Mouse (Mus musculus) midbrain, postnatal 0 days (tissue): Measurements from ENCODE around the gene Mras. TPM values are rescaled to one million over a fixed set of nuclear protein-coding genes. Genes with fewer than 3 reads are reported as not detected.
A peak's percentile ranks its signal among the peaks of the same experiment; 100 is the strongest.

Experiments used
- ATAC-seq: fragments of 200-750 bp; cut with Nextera tagmentation; 2 replicates; pipeline ENCODE4 v1.8.0; 2017; ENCODE audit warnings: moderate number of reproducible peaks, mild to moderate bottlenecking, moderate TSS enrichment, moderate library complexity; ENCODE audit not compliant: low FRiP score
- DNase-seq: peaks from one replicate; pipeline ENCODE4 v3.0.0-alpha.2; 2015; ENCODE audit warnings: low spot score
- H3K27ac ChIP-seq: fragments of 300-500 bp; sonication (generic); 2 replicates; pipeline ENCODE4 v1.5.1; 2014; ENCODE audit warnings: low read depth, mild to moderate bottlenecking, low read length, mixed read lengths
- H3K27me3 ChIP-seq: fragments of 300-500 bp; sonication (generic); 2 replicates; pipeline ENCODE4 v1.6.1; 2014; ENCODE audit warnings: low read length, control low read depth, mixed read lengths; ENCODE audit not compliant: insufficient read depth
- H3K36me3 ChIP-seq: fragments of 300-500 bp; sonication (generic); 2 replicates; pipeline ENCODE4 v1.6.1; 2014; ENCODE audit warnings: low read length, control low read depth, mixed read lengths; ENCODE audit not compliant: insufficient read depth
- H3K4me1 ChIP-seq: fragments of 300-500 bp; sonication (generic); 2 replicates; pipeline ENCODE4 v1.6.1; 2014; ENCODE audit warnings: mild to moderate bottlenecking, control low read depth, antibody characterized with exemption, low read length, mixed read lengths; ENCODE audit not compliant: insufficient read depth
- H3K4me2 ChIP-seq: fragments of 300-500 bp; sonication (generic); 2 replicates; pipeline ENCODE4 v1.6.1; 2014; ENCODE audit warnings: low read depth, mild to moderate bottlenecking, low read length, mixed read lengths; ENCODE audit not compliant: poor library complexity, severe bottlenecking
- H3K4me3 ChIP-seq: fragments of 300-500 bp; sonication (generic); 2 replicates; pipeline ENCODE4 v1.5.1; 2014; ENCODE audit warnings: low read depth, mild to moderate bottlenecking, low read length, moderate library complexity
- H3K9ac ChIP-seq: fragments of 300-500 bp; sonication (generic); replicated peaks from 2 replicates; pipeline ENCODE4 v1.6.1; 2014; ENCODE audit warnings: mild to moderate bottlenecking, low read length, moderate library complexity, mixed read lengths; ENCODE audit not compliant: poor library complexity, severe bottlenecking
- H3K9me3 ChIP-seq: fragments of 300-500 bp; sonication (generic); 2 replicates; pipeline ENCODE4 v1.6.1; 2016; ENCODE audit warnings: low read length, control low read depth
- CTCF ChIP-seq: IDR thresholded peaks from 2 replicates; pipeline ENCODE4 v1.5.1; 2016; ENCODE audit warnings: antibody characterized with exemption, mild to moderate bottlenecking
- WGBS: fragments of 180-500 bp; shearing (Covaris S2); extraction: QIAGEN DNeasy Blood & Tissue Kit; methylation state at CpG from one replicate; pipeline ENCODE4 v1.1.7; 2014; 5-methylcytosine and 5-hydroxymethylcytosine counted together
- polyA plus RNA-seq: library from polyadenylated mRNA; unstranded; fragments of >200 nt; fragmentation: Nextera tagmentation; extraction: Ambion mirVana; gene quantifications from 2 replicates; pipeline ENCODE4 v1.2.1, GENCODE M21; 2015
- total RNA-seq: library from RNA; depleted of rRNA; stranded (reverse); fragments of >200 nt; gene quantifications from 2 replicates; pipeline ENCODE4 v1.2.3, GENCODE M21; 2014; rRNA removed

Mras gene
- 73.8 and 92.9 TPM in 2 replicates for total RNA-seq
- 70.0 and 72.6 TPM in 2 replicates for polyA plus RNA-seq

- no peaks in the 10 kb centered on the region for H3K9me3 ChIP-seq
- peak within 1 kb of the TSS; percentile 92 for H3K27ac ChIP-seq
- H3K4me3 ChIP-seq: peak within 1 kb of the TSS; percentile 87
- H3K27me3 ChIP-seq: no peaks in the 10 kb centered on the region
- peak within 1 kb of the TSS; percentile 92 for H3K9ac ChIP-seq
- DNase-seq (peak; percentile 45), ATAC-seq (no peak)
- WGBS: 17% methylated on average over 27 of the region's 27 CpGs
- H3K36me3 ChIP-seq: no peaks in the 10 kb centered on the region
- TF ChIP-seq CTCF: no peak
- H3K4me1 ChIP-seq: peaks cover 25% of the 10 kb centered on the region; the same call in 1 of the 2 replicates
- peak within 1 kb of the TSS; percentile 92 for H3K4me2 ChIP-seq
Measured at GRCm38 (mm10) chr9:99437031-99437764, at the start of gene Mras. Gene Mras, minus strand, starts transcription at chr9:99437381.

- Histone ChIP-seq H3K9me3 (no peaks in the 10 kb centered on the region), H3K4me3 (no peak overlapping the region), H3K9ac (no peak overlapping the region), H3K4me1 (0 out of 2 replicates have a peak, but pooled peaks cover 3% of the 10 kb centered on the region), H3K4me2 (no peak overlapping the region), H3K36me3 (peaks cover 43% of the 10 kb centered on the region), H3K27ac (no peak overlapping the region), H3K27me3 (no peaks in the 10 kb centered on the region)
- DNase-seq (no peak), ATAC-seq (no peak)
- 95% methylated on average over 4 of the region's 4 CpGs for WGBS
- TF ChIP-seq CTCF: no peak
Measured at GRCm38 (mm10) chr9:99485144-99485543, 48.0 kb upstream of the Mras start.

- no peaks in the 10 kb centered on the region for H3K9me3 ChIP-seq
- no peak overlapping the region for H3K4me3 ChIP-seq
- no peak for TF ChIP-seq CTCF
- H3K9ac ChIP-seq: no peak overlapping the region
- no peak overlapping the region for H3K4me2 ChIP-seq
- no peaks in the 10 kb centered on the region for H3K27me3 ChIP-seq
- H3K27ac ChIP-seq: no peak overlapping the region
- H3K36me3 ChIP-seq: peaks cover 38% of the 10 kb centered on the region
- DNase-seq (no peak), ATAC-seq (no peak)
- 0 out of 2 replicates have a peak, but pooled peaks cover 3% of the 10 kb centered on the region for H3K4me1 ChIP-seq
Measured at GRCm38 (mm10) chr9:99484632-99485031, 47.5 kb upstream of the Mras start.

- TF ChIP-seq CTCF: no peak
- no peak overlapping the region for H3K9ac ChIP-seq
- 0 out of 2 replicates have a peak, but pooled peaks cover 3% of the 10 kb centered on the region for H3K4me1 ChIP-seq
- WGBS: 93% methylated on average over 4 of the region's 4 CpGs
- H3K4me2 ChIP-seq: no peak overlapping the region
- H3K4me3 ChIP-seq: no peak overlapping the region
- ATAC-seq: no peak
- H3K36me3 ChIP-seq: peaks cover 31% of the 10 kb centered on the region
- H3K27ac ChIP-seq: no peak overlapping the region
- no peaks in the 10 kb centered on the region for H3K9me3 ChIP-seq
- H3K27me3 ChIP-seq: no peaks in the 10 kb centered on the region
- no peak for DNase-seq
Measured at GRCm38 (mm10) chr9:99483191-99483590, 46.0 kb upstream of the Mras start.

- H3K27ac ChIP-seq: no peak overlapping the region
- H3K4me3 ChIP-seq: no peak overlapping the region
- TF ChIP-seq CTCF: no peak
- no peak overlapping the region for H3K9ac ChIP-seq
- no peaks in the 10 kb centered on the region for H3K9me3 ChIP-seq
- DNase-seq (peak; percentile 72), ATAC-seq (no peak)
- no peak overlapping the region for H3K4me2 ChIP-seq
- no peaks in the 10 kb centered on the region for H3K27me3 ChIP-seq
- H3K4me1 ChIP-seq: 0 out of 2 replicates have a peak, but pooled peaks cover 3% of the 10 kb centered on the region
- H3K36me3 ChIP-seq: peaks cover 15% of the 10 kb centered on the region
- 90% methylated on average over 4 of the region's 4 CpGs for WGBS
Measured at GRCm38 (mm10) chr9:99480764-99481163, 43.6 kb upstream of the Mras start.

GRCm38 (mm10) chr9:99479181-99479711, 42.1 kb upstream of the Mras start:
- WGBS: 70% methylated on average over 9 of the region's 9 CpGs
- H3K27ac ChIP-seq: no peak overlapping the region
- TF ChIP-seq CTCF: no peak
- H3K9me3 ChIP-seq: no peaks in the 10 kb centered on the region
- no peak overlapping the region for H3K4me3 ChIP-seq
- peak; percentile 19 for DNase-seq
- 0 out of 2 replicates have a peak, but pooled peaks cover 3% of the 10 kb centered on the region for H3K4me1 ChIP-seq
- H3K4me2 ChIP-seq: no peak overlapping the region
- H3K27me3 ChIP-seq: no peaks in the 10 kb centered on the region
- no peak for ATAC-seq
- H3K36me3 ChIP-seq: peaks cover 12% of the 10 kb centered on the region
- H3K9ac ChIP-seq: no peak overlapping the region
